Mouse (Mus musculus) CD8-positive naive resting alpha-beta T cell, adult 2 months (primary cell): ENCODE measurements at regions not wholly inside any gene's neighbourhood (a gene's known extent, or its start where the extent isn't known, plus 50 kb on each side); places are given as distances from the start of the nearest gene placed in this dataset.

Experiments used
- DNase-seq, 2 experiments: peaks; one replicate each; pipeline ENCODE4 v3.0.0; 2022; ENCODE audit warnings: low read depth in 2 of 2, low spot score in 2 of 2

GRCm38 (mm10) chr9:116366713-116367112 lies 191.6 kb upstream of the Tgfbr2 start:
- peak; percentile 23 to 40 for DNase-seq

GRCm38 (mm10) chr9:116366193-116366592 lies 191.0 kb upstream of the Tgfbr2 start:
- peak; percentile 75 to 85 for DNase-seq

GRCm38 (mm10) chr9:116365701-116366100 lies 190.5 kb upstream of the Tgfbr2 start:
- DNase-seq = peak in 1 of 2 experiments; percentile 14

GRCm38 (mm10) chr9:116365016-116365685 lies 190.0 kb upstream of the Tgfbr2 start:
- DNase-seq = no peak

- DNase-seq = no peak
These were observed 185.9 kb upstream of the Tgfbr2 start for GRCm38 (mm10) chr9:116361092-116361491.

GRCm38 (mm10) chr9:116354056-116354732 lies 179.0 kb upstream of the Tgfbr2 start:
- no peak for DNase-seq

- DNase-seq = no peak
These were observed 177.8 kb upstream of the Tgfbr2 start for GRCm38 (mm10) chr9:116352801-116353494.

- no peak for DNase-seq
These were observed 175.8 kb upstream of the Tgfbr2 start for GRCm38 (mm10) chr9:116350804-116351547.

GRCm38 (mm10) chr9:116347021-116347420 lies 171.9 kb upstream of the Tgfbr2 start:
- DNase-seq = no peak

GRCm38 (mm10) chr9:116346495-116346894 lies 171.3 kb upstream of the Tgfbr2 start:
- no peak for DNase-seq

GRCm38 (mm10) chr9:116343086-116343481 lies 167.9 kb upstream of the Tgfbr2 start:
- no peak for DNase-seq

- DNase-seq = no peak
These were observed 167.4 kb upstream of the Tgfbr2 start for GRCm38 (mm10) chr9:116342446-116343085.

- DNase-seq = no peak
These were observed 166.8 kb upstream of the Tgfbr2 start for GRCm38 (mm10) chr9:116342009-116342408.

GRCm38 (mm10) chr9:116340952-116341351 lies 165.8 kb upstream of the Tgfbr2 start:
- peak; percentile 62 to 81 for DNase-seq

GRCm38 (mm10) chr9:116338729-116339100 lies 163.6 kb upstream of the Tgfbr2 start:
- no peak for DNase-seq

GRCm38 (mm10) chr9:116338093-116338728 lies 163.1 kb upstream of the Tgfbr2 start:
- peak; percentile 53 to 67 for DNase-seq

- DNase-seq = no peak
These were observed 162.4 kb upstream of the Tgfbr2 start for GRCm38 (mm10) chr9:116337446-116338010.

- no peak for DNase-seq
These were observed 160.7 kb upstream of the Tgfbr2 start for GRCm38 (mm10) chr9:116335561-116336478.

- DNase-seq = no peak
These were observed 158.8 kb upstream of the Tgfbr2 start for GRCm38 (mm10) chr9:116333956-116334463.
